Mouse (Mus musculus) induced T-regulatory cell, adult 2 months (primary cell): ENCODE results near the gene Ripor3.
"Not testable (repeated sequence)": the region's sequence is repeated elsewhere in the genome, so short reads cannot be mapped to it uniquely, and the experiment has no call there.

Source experiments
- DNase-seq: peaks from one replicate; pipeline ENCODE4 v3.0.0-alpha.2; 2012; ENCODE audit warnings: low read depth

Ripor3 gene

GRCm38 (mm10) chr2:168009936-168010668 lies at the start of gene Ripor3:
TSS of gene Ripor3 (minus strand) at chr2:168010618.
- peak; percentile 79 for DNase-seq

GRCm38 (mm10) chr2:168059200-168059790 lies 48.9 kb upstream of the Ripor3 start:
- DNase-seq, result peak; percentile 31

GRCm38 (mm10) chr2:168058488-168059199 lies 48.2 kb upstream of the Ripor3 start:
- no peak for DNase-seq

- DNase-seq, result not testable (repeated sequence)
Observed at GRCm38 (mm10) chr2:168057876-168058275, 47.5 kb upstream of the Ripor3 start.

GRCm38 (mm10) chr2:168056666-168056933 lies 46.2 kb upstream of the Ripor3 start:
- DNase-seq, result no peak

- no peak for DNase-seq
Observed at GRCm38 (mm10) chr2:168055910-168056665, 45.7 kb upstream of the Ripor3 start.

GRCm38 (mm10) chr2:168054142-168054541 lies 43.7 kb upstream of the Ripor3 start:
- DNase-seq, result no peak

- DNase-seq, result peak; percentile 37
Observed at GRCm38 (mm10) chr2:168052689-168053088, 42.3 kb upstream of the Ripor3 start.

GRCm38 (mm10) chr2:168052156-168052555 lies 41.7 kb upstream of the Ripor3 start:
- DNase-seq, result no peak

- peak; percentile 16 for DNase-seq
Observed at GRCm38 (mm10) chr2:168050000-168050942, 39.9 kb upstream of the Ripor3 start.

- DNase-seq, result no peak
Observed at GRCm38 (mm10) chr2:168049002-168049635, 38.7 kb upstream of the Ripor3 start.

- DNase-seq, result peak; percentile 26
Observed at GRCm38 (mm10) chr2:168046467-168046866, 36.0 kb upstream of the Ripor3 start.

GRCm38 (mm10) chr2:168045771-168046170 lies 35.4 kb upstream of the Ripor3 start:
- no peak for DNase-seq

- no peak for DNase-seq
Observed at GRCm38 (mm10) chr2:168045357-168045756, 34.9 kb upstream of the Ripor3 start.

- no peak for DNase-seq
Observed at GRCm38 (mm10) chr2:168044681-168045287, 34.4 kb upstream of the Ripor3 start.

GRCm38 (mm10) chr2:168042019-168042418 lies 31.6 kb upstream of the Ripor3 start:
- no peak for DNase-seq

- no peak for DNase-seq
Observed at GRCm38 (mm10) chr2:168040751-168041150, 30.3 kb upstream of the Ripor3 start.

GRCm38 (mm10) chr2:168037063-168037462 lies 26.6 kb upstream of the Ripor3 start:
- DNase-seq, result no peak

GRCm38 (mm10) chr2:168035907-168036306 lies 25.5 kb upstream of the Ripor3 start:
- DNase-seq, result no peak

- no peak for DNase-seq
Observed at GRCm38 (mm10) chr2:168033905-168034304, 23.5 kb upstream of the Ripor3 start.
